Mouse (Mus musculus): Measurements from ENCODE around the gene Vmn2r48.
"Not testable (repeated sequence)": the region's sequence is repeated elsewhere in the genome, so short reads cannot be mapped to it uniquely, and the experiment has no call there.

Gene Vmn2r48

GRCm38 (mm10) chr7:9953485-9953884 is at the start of gene Vmn2r48:
Gene Vmn2r48 (minus strand): TSS chr7:9953585.
- not testable (repeated sequence) for DNase-seq (ENCODE audit: low spot score in 2 of 2)

DNA sequence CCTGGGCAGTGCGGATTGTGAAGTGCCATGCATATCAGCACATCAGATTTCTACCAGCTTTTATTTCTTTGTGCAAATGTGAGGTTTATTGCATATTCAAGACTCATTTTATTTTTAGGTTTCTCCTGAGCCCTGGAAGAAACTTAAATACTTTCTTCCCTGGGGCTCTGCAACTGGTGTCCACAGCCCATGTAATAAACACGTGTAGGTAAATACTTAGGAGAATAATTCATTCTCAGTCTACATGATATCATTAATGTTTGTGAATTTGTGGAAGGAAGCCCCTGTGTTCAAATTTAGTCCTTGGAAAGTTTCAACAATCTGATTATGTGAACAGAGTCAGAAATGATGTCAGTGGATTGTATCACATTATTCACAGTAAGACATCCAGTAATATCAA is 38.8 kb upstream of the Vmn2r48 start, which contains the start of gene Vmn2r49:
Vmn2r49 (minus strand) TSS at position 101 of the 400 bp plus-strand sequence.
- not testable (repeated sequence) for DNase-seq (ENCODE audit: low spot score in 2 of 2)

All from spleen, postnatal 36 days (tissue).